Mouse (Mus musculus) cerebellum, adult 18-20 months (tissue): Measurements from ENCODE around the gene Slc35b2.

Experiments used
- DNase-seq, 2 experiments: peaks; one replicate each; pipeline ENCODE4 v3.0.0; 2021

Gene Slc35b2

GRCm38 (mm10) chr17:45601325-45601724 lies 37.7 kb downstream of the Slc35b2 start:
- DNase-seq = no peak

GRCm38 (mm10) chr17:45601877-45602304 lies 38.2 kb downstream of the Slc35b2 start, which contains the start of gene Mymx:
Gene Mymx (minus strand): TSS chr17:45602102.
- DNase-seq = no peak

- no peak for DNase-seq
Observed at GRCm38 (mm10) chr17:45602984-45603383, 39.3 kb downstream of the Slc35b2 start.

DNA sequence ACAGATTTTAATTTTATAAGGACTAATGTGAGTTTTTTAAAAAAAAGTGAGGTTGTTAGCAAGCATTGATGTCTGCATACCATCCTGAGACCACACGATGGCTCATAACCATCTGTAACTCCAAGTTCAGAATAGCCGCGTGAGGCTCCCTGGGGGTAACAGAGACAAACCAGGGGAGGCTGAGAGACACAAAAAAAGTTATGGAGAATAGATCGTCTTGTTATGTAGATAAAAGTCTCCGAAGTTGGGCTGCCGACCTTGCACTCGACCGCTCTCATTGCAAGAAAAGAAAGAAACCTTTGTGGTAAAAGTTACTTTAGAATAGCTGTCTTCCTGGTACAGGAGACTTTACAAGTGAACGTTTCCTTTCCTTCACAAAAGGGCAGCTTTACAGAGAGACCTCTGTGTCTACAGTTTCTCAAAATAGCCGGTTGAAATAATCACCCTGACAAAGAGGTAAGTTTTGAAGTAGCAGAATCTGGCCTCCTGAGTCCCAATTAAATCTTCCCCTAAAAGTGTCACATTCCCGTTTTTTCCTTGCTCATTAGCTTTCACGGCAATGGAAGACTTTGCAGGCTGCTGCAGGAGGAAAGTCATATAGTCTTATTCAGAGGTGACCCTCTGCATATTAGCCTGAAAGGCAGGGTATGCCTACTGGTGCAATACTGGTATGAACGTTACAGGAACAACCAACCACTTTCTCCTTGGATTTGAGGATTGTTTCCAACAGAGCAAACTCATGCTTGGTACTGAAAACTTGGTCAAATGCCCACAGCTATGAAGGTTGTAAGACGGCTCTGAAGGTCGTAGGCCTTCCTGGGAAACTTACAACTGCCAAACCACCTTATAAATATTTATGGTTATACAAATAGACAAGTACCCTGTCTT lies 43.6 kb downstream of the Slc35b2 start:
- DNase-seq = no peak

DNA sequence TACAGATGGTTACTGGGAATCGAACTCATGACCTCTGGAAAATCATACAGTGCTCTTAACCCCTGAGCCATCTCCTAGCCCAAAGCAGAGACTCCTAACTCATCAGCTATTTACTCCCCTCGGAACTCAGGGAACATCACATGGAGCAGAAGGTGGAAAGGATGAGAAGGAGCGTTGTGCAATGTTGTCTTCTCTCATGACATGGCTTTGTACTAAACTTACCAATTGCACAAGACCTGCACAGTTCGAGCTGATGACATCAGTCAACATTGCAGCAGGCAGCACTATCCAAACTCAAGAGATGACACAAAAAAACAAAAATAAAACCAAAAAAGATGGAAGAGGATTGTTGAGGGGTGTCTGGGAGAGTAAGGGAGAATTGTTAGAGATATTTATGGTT lies 44.7 kb downstream of the Slc35b2 start:
- no peak for DNase-seq

DNA sequence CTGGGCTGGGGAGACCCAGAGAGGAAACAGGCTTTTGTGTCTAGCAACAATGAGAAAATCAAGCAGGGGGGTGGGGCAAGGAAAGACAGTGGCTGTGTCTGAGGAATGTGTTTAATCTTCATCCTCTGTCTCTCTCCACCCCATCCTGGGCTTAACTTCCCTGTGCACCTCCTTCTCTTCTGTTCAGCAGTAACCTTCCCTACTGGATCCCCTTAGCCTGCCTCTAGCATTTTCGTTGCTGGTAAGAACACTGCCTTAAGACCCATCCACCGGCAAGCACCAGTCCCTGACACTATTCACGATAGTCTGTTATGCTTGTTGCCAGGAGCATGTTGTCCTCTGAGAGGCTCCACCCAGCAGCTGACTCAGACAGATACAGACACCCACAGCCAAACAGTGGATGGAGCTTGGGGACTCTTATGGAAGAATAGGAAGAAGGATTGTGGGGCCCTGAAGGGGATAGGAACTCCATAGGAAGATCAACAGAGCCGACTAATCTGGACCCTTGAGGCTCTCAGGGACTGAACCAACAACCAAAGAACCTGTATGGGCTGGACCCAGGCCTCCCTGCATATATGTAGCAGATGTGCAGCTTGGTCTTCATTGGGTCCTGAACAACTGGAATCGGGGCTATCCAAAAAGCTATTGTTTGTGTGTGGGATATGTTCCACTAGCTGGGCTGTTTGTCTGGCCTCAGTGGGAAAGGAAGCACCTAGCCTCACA lies 46.6 kb downstream of the Slc35b2 start:
- no peak for DNase-seq

- DNase-seq = no peak
Observed at GRCm38 (mm10) chr17:45612008-45612407, 48.3 kb downstream of the Slc35b2 start.

- no peak for DNase-seq
Observed at GRCm38 (mm10) chr17:45612921-45613320, 49.2 kb downstream of the Slc35b2 start.

- DNase-seq = no peak
Observed at GRCm38 (mm10) chr17:45616046-45616650, 52.5 kb downstream of the Slc35b2 start.

DNA sequence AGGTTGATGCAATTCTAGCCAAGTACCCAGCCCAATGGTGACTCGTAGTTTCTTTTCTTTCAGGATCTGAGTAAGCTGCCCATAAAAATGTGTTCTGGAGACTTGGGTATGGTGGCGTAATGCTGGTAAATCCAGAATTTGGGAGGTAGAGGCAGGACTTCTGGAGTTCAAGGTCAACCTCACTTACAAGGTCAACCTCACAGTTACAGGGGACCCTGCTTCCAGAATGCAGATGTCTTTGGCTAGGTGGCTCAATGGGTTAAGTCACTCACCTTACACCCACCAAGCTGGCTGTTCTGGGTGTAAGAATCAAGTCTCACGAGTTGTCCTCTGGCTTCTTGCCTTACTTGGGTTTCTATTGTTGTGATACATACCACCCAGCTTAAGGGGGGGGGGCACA lies 53.0 kb downstream of the Slc35b2 start:
- no peak for DNase-seq
